Mouse (Mus musculus) brain, adult 2 months (tissue): ENCODE measurements at regions not wholly inside any gene's neighbourhood (a gene's known extent, or its start where the extent isn't known, plus 50 kb on each side); places are given as distances from the start of the nearest gene placed in this dataset.
A peak's percentile ranks its signal among the peaks of the same experiment; 100 is the strongest.

Source experiments
- DNase-seq: peaks from one replicate; pipeline ENCODE4 v3.0.0; 2011; ENCODE audit warnings: low read depth, low spot score

GRCm38 (mm10) chr8:91955170-91955569 is 153.3 kb upstream of the Irx3 start:
- DNase-seq, result peak; percentile 6

- DNase-seq, result no peak
Measured at GRCm38 (mm10) chr8:91952981-91953380, 151.1 kb upstream of the Irx3 start.

- no peak for DNase-seq
Measured at GRCm38 (mm10) chr8:91949110-91949509, 147.2 kb upstream of the Irx3 start.

- no peak for DNase-seq
Measured at GRCm38 (mm10) chr8:91948173-91948940, 146.5 kb upstream of the Irx3 start.

GRCm38 (mm10) chr8:91941005-91941404 is 139.1 kb upstream of the Irx3 start:
- no peak for DNase-seq

- DNase-seq, result peak; percentile 58
Measured at GRCm38 (mm10) chr8:91937227-91937626, 135.4 kb upstream of the Irx3 start.

GRCm38 (mm10) chr8:91930520-91930919 is 128.7 kb upstream of the Irx3 start:
- no peak for DNase-seq

- no peak for DNase-seq
Measured at GRCm38 (mm10) chr8:91925968-91926524, 124.2 kb upstream of the Irx3 start.

- DNase-seq, result no peak
Measured at GRCm38 (mm10) chr8:91924152-91924551, 122.3 kb upstream of the Irx3 start.

GRCm38 (mm10) chr8:91922211-91922874 is 120.5 kb upstream of the Irx3 start:
- DNase-seq, result peak; percentile 76

GRCm38 (mm10) chr8:91917834-91918233 is 116.0 kb upstream of the Irx3 start:
- DNase-seq, result peak; percentile 59

- DNase-seq, result no peak
Measured at GRCm38 (mm10) chr8:91913971-91914370, 112.1 kb upstream of the Irx3 start.

- no peak for DNase-seq
Measured at GRCm38 (mm10) chr8:91913121-91913520, 111.3 kb upstream of the Irx3 start.

- peak; percentile 51 for DNase-seq
Measured at GRCm38 (mm10) chr8:91909637-91910383, 107.9 kb upstream of the Irx3 start.

- no peak for DNase-seq
Measured at GRCm38 (mm10) chr8:91908731-91909353, 107.0 kb upstream of the Irx3 start.

- DNase-seq, result no peak
Measured at GRCm38 (mm10) chr8:91907178-91907577, 105.3 kb upstream of the Irx3 start.

- peak; percentile 20 for DNase-seq
Measured at GRCm38 (mm10) chr8:91901525-91902281, 99.8 kb upstream of the Irx3 start.

GRCm38 (mm10) chr8:91899747-91900146 is 97.9 kb upstream of the Irx3 start:
- DNase-seq, result peak; percentile 20

- DNase-seq, result no peak
Measured at GRCm38 (mm10) chr8:91897381-91897780, 95.5 kb upstream of the Irx3 start.

- DNase-seq, result no peak
Measured at GRCm38 (mm10) chr8:91895987-91896386, 94.1 kb upstream of the Irx3 start.

- DNase-seq, result no peak
Measured at GRCm38 (mm10) chr8:91884862-91885261, 83.0 kb upstream of the Irx3 start.
